Mouse (Mus musculus) right cerebral cortex, adult 2 months (tissue): ENCODE measurements around the gene Kdm4a.

Source experiments
- DNase-seq, 2 experiments: peaks; one replicate each; pipeline ENCODE4 v3.0.0; 2021 to 2022; ENCODE audit warnings: low spot score in 2 of 2

Kdm4a gene

DNA sequence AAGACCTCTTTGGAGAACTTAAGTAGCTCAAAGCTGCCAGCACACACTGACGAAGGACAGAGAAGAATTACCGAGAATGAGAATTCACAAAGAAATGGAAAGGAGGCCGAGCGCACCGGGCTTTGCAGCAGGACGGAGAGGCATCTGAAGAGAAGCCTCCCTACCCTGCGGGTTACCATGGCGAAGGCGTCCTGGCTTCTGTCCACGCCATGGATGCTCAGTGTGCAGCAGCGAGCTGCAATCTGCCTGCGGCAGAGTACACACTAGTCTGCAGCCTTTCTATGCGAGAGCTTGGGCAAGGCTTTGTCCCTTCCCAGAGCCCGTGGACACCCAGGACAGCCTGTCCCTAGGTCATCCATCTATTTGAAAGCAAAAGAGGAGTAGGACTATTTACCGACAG, 23.3 kb downstream of the Kdm4a start:
- no peak for DNase-seq

DNA sequence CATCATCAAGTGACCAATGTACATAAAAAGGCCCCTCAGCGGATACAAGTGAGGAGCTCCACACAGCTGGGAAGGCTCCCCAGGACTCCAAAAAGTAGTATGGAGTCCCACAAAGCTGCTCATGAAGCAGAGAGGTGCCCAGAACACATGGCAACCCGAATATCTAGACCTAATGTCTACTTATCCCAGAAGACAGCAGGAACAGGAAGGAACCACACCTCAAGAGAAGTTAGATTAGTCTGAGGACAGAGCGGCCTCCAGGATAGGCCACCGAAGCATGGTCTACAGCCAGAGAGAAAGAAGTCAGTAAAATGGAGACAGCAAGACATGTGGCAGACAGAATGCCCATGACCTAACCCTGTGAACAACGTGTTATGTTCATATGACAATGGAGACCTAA, 25.0 kb downstream of the Kdm4a start:
- no peak for DNase-seq

DNA sequence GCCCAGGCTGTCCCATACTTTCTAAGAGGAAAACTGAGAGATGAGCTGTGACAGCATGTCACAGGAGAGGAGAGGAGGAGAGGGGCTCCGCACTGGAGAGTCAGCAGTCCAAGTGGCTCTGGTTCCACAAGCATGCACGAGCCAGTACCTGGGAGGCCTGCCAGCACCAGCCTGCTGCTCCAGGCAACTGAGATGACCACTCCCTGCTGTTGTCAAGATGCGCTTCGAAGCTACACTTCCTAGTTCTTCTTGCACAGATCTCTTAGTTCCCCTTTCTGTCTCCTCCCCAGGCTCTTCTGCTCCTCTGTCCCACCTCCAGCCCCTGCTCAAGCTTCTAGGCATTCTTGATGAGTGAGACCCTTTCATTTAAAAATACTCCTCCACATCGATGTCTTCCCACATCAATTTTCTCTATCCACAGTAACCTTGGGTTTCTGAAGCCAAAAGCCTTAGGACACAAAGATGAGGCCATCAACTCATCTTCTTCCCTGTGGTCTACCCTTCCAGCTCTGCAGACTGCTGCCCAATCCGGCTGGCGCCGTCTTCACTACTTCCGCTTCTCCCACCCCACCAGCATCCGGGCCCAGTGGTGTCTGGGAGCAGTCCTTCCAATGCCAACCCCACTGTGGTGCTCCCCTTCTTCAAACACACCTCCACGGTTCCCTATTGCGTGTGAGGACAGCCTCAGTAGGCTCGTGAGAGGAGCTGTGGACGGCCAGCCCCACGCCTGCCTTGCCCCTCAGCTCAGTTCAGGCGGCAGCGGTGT, 27.6 kb downstream of the Kdm4a start:
- DNase-seq = peak; percentile 31 to 38

DNA sequence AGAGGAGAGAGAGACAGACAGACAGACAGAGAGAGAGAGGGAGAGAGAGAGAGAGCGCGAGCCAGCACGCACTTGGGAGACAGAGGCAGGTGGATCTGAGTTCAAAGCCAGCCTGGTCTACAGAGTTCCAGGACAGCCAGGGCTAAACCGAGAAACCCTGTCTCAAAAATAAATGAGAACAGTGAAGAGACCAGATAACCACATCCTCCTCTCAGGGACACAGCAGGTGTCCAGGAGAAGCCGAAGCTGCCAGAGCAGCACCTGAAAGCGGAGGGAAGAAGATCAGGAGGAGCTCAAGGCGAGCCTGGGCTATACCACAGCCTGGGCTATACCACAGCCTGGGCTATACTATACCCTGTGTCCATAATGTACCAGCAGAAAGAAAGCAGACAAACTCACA, 29.0 kb downstream of the Kdm4a start:
- DNase-seq = no peak

DNA sequence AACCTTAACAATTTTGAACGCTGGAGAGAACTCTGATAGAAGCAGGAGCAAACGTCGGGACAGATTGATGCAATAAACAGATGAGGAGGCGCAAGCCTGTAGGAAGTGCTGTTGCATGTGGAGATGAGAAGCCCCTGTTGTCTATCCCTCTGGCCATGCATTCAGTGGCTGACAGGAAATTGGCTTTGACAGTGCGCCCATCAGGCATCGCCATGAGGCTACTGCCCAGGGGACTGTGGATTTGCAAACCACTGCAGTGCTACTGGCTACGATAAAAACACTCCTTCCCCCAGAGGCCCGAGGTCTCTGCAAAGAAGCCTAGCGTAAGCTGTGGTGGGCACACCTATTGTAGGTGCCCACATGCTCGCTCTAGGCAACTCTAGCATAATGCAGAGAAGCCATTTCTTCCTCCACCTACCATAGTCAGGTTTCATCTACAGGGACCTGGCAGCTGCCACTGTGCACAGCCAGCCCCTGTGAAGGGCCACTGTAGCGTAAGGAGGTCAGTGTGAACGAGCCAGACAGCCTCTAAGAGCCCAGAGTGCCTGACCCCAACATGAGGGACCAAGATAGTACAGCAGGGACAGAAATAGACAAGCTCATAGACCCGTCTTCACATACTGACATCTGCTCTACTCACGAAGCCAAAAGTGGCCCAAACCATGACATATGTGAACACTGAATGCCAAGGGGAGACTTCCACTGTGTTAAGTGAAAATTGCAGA, 29.7 kb downstream of the Kdm4a start:
- no peak for DNase-seq

DNA sequence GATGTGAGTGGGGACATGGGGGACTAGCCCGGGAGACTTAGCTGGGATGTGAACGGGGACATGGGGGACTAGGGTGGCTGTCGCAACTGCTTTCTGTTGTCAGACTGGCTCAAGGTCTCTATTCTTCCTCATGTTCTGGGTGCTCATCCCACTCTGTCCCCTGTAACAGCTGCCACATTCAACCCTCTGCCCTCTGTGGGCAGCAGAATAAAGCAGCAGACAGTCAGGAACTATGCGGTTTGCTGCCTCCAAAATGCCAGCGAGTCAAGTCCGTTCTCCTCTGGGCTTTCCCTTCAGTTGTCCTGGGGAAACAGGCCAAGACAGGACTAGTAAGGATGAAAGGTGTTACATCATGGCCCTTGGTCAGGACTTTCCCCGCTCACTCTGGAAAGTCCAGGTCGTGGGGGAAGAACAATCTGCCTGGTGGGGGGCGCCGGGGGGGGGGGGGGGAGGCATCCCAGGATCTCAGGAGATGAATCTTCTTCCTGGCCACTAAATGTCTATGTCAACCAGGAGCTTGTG, 30.7 kb downstream of the Kdm4a start:
- DNase-seq = no peak

DNA sequence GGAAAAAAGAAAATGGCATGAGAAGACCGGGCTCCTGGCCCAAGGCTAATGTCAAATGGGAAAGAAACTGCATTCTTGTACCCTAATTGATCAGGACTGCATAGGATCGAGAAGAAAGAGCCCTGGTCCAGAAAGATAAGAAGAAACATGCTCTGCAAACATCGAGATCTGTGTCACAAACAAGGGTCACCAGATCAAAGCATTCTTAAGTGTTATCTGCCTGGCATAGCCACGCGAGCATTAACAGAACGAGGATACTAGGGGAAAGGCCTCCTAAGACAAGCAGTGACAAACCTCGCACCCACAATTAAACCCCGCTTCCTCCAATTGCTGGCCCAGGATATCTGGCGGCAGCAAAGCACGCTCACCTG, 31.5 kb downstream of the Kdm4a start:
- no peak for DNase-seq

DNA sequence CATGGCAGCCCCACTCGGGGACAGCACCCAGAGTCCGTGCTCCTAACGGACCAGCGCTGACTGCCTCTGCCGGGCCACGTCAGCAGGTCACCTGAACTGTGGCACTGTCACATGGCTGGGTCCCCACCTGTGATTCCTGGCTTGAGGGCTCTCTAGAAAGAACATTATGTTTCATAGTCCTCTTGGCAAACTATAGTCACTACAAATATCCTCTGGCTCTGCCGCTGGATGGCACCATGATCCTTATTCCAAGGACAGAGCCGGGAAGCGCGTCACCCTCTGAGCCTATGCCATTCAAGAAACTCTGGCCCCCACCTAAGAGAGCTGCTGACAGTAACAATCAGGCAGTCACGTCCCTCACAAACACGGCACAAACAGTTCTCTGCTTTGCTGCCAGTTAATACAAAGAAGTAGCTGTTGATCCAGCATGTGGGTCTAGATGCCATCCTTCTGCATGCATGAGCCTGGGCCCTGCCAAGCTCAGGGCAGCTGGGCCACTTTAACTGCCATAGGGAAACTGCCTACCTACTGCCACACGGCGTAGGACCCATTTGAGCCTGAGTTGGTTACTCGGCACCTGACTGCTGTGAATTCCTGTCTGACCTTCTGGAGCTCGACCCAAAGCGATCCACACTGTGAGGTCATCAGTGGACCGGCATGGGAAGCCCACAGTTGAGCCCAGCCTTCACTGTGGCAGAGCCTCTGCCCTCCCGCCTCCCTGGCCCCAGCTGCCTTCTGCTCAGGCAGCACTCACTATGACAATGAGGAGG, 32.1 kb downstream of the Kdm4a start:
- peak in 1 of 2 experiments; percentile 34 for DNase-seq

DNA sequence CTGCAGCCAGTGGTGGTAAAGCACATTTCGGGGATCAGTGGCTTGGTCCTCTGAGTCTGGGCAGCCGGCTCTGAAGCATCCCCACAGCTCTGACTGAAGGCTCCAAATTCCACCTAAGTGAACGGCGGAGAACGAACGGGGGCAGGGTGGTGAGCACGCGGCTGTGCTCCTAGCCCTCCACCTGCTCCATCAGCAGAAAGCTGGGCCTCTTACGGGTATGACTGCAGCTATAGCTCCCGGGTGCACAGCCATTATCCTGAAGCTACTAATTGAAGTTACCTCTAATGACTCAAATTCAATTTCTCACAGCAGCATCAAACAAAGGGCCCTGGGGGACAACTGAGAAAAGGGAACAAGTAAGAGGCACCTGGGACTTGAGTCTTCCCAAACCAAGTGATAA, 32.8 kb downstream of the Kdm4a start:
- DNase-seq = no peak

DNA sequence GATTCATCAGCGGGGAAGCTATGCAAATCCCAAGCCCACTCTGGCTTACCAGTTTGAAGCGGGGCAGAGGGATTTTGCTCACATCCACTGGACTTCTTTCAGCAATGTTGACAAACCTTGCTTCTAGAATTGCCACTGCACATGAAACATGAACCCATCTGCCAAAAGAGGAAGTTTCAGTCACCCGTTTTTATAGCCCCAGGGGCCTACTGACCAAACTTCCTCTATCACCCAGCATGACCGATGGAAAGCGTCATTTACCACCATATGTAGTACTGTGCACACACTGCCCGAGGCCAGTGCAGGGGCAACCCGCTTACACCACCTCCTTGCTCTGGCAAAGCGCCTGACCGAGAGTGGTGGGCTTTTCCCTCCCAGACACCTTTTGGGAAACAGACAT, 35.5 kb downstream of the Kdm4a start:
- DNase-seq = no peak

DNA sequence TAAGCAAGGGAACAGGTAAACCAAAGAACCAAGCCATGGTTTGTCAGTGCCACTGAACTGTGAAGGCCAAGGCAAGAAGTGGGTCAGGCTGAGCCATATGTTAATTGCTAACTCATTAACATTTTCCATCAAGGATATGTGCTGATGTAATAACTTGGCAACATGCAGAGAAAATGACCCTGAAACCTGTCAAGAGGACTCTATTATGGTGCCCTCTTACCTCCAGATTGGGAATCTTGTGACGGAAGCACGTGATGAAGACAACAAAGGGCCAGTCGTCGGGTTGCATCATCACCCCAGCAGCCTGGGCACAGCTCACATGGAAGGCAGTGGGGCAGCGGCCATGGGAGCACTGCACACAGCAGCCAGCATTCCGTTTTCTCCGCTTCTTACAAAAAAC, 36.2 kb downstream of the Kdm4a start:
- no peak for DNase-seq

DNA sequence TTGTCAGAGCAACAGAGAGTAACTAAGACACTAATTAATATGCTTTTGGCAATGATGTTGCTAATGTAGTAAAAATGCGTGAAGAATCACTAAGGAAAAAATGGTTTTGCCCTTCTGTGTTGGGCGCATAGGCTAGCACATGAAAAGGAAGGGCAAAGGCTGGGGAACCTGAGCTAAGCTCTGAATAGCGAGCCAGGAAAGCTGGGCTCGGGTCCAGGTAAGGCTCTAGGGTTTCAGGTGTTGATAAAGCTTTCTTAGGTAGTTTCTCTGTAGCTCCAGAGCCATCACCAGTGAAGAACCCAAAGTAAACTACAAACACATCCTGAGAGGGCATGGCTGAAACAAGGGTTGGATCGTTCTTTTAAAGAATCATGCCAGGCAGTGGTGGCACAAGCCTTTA, 38.3 kb downstream of the Kdm4a start:
- DNase-seq = no peak

DNA sequence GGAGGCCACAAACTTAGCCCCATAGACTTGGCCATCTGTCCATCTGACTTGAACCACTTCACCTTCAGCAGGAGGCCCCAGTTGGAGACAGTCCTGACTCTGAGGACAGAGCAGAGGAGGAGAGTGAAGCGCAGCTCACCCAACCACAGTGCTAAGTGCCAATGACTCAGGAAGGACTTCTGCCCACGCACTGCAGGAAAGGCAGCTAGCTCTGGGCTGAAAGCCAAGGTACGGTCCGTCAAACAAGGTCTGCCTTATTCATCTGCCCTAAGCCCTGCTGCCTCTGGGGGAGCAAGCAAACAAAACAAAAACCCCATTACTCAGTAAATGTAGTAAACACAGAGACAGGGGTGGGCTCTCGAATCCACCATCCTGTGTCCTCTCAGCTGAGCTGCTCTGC, 41.0 kb downstream of the Kdm4a start:
- DNase-seq = peak; percentile 59 to 73

DNA sequence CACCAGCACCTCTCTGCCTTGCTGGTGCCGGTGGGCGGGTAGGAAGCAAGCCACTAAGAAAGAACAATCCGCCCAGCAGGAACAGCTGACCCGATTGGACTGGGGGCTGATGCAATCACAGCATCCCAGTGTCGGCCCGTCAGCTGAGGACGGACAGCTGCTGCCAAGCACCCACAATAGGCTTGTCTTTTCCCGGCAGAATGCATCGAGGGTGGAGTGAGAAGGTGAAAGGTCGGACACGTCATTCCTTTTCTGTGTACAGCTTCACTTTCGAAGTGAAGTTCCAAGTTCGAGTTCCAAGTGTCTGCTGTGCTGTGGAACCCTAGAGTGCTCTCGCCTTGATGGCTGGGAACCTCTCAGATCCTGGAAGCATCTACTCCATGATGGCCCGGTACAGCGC, 42.0 kb downstream of the Kdm4a start:
- peak in 1 of 2 experiments; percentile 33 for DNase-seq

DNA sequence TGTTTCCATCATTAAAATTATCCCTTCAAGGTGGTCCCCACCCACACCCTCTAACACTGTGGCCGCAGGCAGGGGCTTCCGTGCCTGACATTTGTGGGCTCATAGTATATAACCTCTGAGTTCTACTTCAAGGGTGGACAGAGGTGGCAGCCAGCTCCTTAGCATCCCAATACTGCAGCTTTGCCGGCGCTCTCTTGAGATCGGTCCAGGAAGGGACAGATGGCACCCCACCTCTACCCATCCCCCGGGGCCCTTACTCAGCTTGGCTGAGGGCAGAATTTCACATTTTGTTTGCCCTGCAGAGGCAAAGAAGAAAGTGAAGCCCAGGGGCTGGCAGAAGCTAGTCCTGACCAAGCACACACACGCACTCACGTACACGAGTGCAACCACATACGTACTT, 42.5 kb downstream of the Kdm4a start:
- DNase-seq = no peak

DNA sequence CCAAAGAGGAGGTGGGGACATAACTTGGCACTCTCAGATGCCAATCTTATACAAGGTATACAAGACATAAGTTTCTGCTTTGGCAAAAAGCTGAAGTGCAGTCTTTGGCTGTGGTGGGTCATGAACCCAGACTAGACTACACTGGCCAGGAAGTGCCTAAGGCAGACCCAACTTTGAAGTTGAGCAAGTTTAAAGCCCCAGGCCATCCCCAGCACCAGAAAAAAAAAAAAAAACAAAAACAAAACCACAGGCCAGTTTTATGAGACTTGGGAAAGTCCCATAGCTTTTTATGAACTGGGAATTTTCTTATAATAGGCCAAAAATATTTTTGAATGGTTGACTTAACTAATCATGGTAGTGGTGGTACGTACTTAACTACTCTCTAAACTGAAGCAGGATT, 44.4 kb downstream of the Kdm4a start:
- DNase-seq = no peak

DNA sequence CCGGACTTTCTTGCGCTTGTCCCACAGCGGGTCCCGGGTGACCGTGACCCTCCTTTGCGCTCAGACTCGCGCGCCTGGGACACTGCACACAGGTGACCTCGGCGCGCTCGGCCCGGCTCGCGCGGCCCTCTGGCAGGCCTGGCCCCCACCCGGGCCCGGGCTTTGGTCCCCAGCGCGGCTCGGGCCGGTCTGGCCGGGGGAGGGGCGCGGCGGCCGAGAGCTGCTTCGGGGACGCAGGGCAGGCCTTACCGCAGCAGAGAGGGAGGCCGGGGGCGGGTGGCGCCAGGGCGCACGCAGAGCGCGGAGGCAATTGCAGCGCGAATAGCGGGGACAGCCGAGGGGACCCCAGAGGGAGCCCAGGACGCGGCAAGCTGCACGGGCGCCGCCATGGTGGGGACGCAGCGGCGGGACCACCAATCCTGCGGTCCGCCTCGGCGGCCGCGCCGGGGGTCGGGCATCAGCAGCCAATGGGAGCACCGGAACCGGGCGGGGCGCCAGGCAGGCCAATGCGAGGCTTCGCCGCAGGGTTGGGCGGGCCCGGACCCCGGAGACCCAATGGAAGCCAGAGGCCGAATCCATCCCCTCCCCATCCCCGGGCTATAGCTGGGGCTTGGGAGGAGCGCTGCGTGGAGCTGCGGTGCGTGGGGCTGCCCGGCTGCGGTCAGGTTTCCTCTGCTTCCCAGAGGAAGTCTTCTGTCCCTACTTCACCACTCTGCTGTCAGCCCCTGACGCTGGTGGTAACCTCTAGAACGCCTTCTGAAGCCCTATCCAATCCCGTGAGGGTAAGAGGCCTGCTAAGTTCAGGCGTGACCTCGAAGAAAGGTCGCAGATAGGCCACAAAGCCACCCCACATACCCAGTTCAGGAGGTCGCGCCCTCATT, 45.1 kb downstream of the Kdm4a start, which contains the start of gene St3gal3:
St3gal3 (minus strand) TSS at position 430 of the 881 bp plus-strand sequence.
- DNase-seq = peak; percentile 98

DNA sequence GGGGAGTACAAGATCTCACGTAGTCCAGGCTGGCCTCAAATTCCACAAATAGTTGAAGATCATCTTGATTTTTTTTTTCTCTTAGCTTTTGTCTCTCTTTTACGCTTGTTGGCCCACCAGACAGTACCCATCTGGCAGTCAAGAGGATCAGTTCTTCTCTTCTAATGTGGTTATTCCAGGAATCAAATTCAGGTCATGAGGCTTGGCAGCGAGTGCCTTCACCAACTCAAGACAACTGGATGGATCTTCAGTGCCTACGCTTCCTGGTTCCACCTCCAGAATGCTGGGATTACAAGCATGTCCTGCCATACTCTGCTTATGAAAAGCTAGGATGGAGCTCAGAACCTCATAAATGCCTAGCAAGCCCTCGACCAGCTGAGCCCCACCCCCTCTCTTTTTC, 48.5 kb downstream of the Kdm4a start:
- no peak for DNase-seq

DNA sequence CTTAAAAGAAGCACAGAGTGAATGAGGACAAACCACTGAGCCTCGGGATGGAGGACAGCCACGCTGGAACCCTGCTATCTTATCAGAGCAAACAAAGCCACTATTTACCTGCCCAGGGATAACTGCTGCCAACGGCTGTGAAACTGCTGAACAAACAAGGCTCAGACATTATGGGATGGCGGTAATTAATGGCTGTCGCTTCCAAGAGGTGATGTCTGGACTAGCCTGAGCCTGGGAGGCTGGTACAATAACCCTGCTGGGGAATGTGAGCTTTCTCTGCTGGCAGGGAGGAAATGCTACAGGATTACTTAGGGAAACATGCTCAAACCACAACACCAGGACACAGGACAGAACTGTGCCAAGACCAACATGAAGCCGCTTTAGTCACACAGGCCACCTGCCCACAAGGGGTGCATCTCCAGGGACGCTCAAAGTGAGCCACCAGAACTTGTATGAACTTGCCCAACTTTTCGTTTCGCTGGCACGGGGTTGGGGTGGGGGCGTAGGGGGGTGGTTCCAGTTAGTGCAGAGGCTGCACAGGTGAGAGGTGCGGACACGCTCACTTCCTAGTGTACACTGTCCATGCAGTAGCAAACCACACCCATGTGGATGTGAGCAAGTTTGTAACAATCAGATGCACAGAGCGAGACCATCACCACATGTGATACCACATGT, 56.7 kb downstream of the Kdm4a start:
- no peak for DNase-seq

DNA sequence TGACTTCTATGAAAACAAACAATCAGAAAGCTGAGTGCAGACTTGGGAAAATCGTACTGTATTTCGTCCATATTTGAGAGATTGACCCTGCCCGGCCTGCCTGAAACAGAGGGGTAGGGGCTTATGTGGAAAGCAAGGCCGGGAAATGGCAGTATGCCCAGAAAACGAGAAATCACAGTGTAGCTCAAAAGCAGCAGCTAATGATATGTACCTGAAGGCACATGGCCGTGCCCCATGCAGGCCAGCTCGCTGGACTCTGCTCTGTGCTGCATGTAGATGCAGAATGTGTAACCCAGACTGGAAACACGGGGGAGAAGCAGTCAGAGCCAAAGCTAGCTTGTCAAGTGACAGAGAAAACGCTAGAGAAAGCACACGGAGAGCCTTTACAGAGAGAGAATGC, 57.8 kb downstream of the Kdm4a start:
- no peak for DNase-seq

DNA sequence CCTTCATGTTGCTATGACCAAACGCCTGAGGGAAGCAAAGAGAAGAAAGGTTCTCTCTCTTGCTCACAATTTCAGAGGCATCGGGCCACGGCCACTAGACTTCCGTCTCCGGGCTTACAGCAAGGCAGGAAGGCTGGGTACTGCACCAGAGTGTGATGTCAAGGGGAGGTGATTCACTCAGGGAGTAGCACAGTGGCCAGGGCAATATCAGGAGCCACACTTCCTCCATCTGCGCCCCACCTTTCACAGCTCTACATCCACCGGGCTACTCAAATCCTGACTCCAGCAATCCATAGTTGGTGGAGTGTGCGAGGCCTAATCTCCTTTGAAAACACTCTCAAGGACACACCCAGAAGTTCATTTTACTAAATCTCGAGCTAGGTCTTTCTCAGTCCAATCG, 62.3 kb downstream of the Kdm4a start:
- DNase-seq = no peak
